Mouse (Mus musculus) CH12.LX (cell line): ENCODE results near the gene Plac8. TPM values are rescaled to one million over a fixed set of nuclear protein-coding genes. Genes with fewer than 3 reads are reported as not detected.

Experiments used
- DNase-seq: peaks from one replicate; pipeline ENCODE4 v3.0.0-alpha.2; 2013; ENCODE audit errors: extremely low read depth
- H3K27ac ChIP-seq: 2 replicates; pipeline ENCODE4 v1.5.1; 2012; ENCODE audit warnings: low read depth, mild to moderate bottlenecking, control low read depth, moderate library complexity; ENCODE audit not compliant: insufficient read depth
- H3K27me3 ChIP-seq: replicated peaks from 2 replicates; pipeline ENCODE3; 2012; ENCODE audit warnings: inconsistent platforms
- H3K36me3 ChIP-seq, 2 experiments: replicated peaks in 1 of 2; 2 replicates each; pipeline versions ENCODE3 to v1.6.1; 2012; ENCODE audit warnings: inconsistent platforms in 1 of 2, low read length in 1 of 2, mild to moderate bottlenecking in 1 of 2, mixed read lengths in 1 of 2, moderate library complexity in 1 of 2; ENCODE audit not compliant: control insufficient read depth in 1 of 2, insufficient read depth in 1 of 2
- H3K4me1 ChIP-seq, 2 experiments: 2 replicates each; pipeline ENCODE4 v1.6.1; 2012; ENCODE audit warnings: inconsistent platforms in 1 of 2, moderate library complexity in 1 of 2; ENCODE audit not compliant: insufficient read depth in 2 of 2, control insufficient read depth in 1 of 2
- H3K4me2 ChIP-seq: 2 replicates; pipeline ENCODE4 v1.6.1; 2012; ENCODE audit warnings: low read depth, mild to moderate bottlenecking, control low read depth; ENCODE audit not compliant: poor library complexity, insufficient read depth, severe bottlenecking
- H3K4me3 ChIP-seq, 3 experiments: fragments of 150-350 bp in 1 of 3; sonication (generic) in 1 of 3; replicated peaks in 1 of 3; 2 replicates each; pipeline versions ENCODE3 to v1.5.1; 2011 to 2012; ENCODE audit warnings: low read depth in 2 of 3, low read length in 2 of 3, mild to moderate bottlenecking in 2 of 3, moderate library complexity in 2 of 3, control low read depth in 1 of 3, improper control_type of control experiment in 1 of 3, inconsistent platforms in 1 of 3, mixed read lengths in 1 of 3; ENCODE audit not compliant: poor library complexity in 1 of 3
- H3K79me2 ChIP-seq: replicated peaks from 2 replicates; pipeline ENCODE4 v1.6.1; 2012; ENCODE audit warnings: mild to moderate bottlenecking, moderate library complexity; ENCODE audit not compliant: control insufficient read depth, poor library complexity, insufficient read depth, severe bottlenecking; ENCODE audit errors: extremely low read depth
- H3K9ac ChIP-seq: 2 replicates; pipeline ENCODE4 v1.6.1; 2012; ENCODE audit warnings: low read depth, mild to moderate bottlenecking, control low read depth, moderate library complexity; ENCODE audit not compliant: insufficient read depth
- H3K9me3 ChIP-seq: replicated peaks from 2 replicates; pipeline ENCODE3; 2012; ENCODE audit warnings: low read length, inconsistent platforms, mixed read lengths
- BHLHE40 ChIP-seq: IDR thresholded peaks from 2 replicates; pipeline ENCODE4 v1.6.1; 2011; ENCODE audit warnings: mild to moderate bottlenecking, low read depth, low read length, improper control_type of control experiment
- CHD1 ChIP-seq: IDR thresholded peaks from 2 replicates; pipeline ENCODE4 v1.6.1; 2012; ENCODE audit warnings: low read depth, low read length, improper control_type of control experiment, inconsistent platforms
- CTCF ChIP-seq, 2 experiments: IDR thresholded peaks in 1 of 2; conservative IDR thresholded peaks in 1 of 2; 2 replicates each; pipeline ENCODE4 v1.5.1; 2011 to 2012; ENCODE audit warnings: low read depth in 2 of 2, low read length in 2 of 2, improper control_type of control experiment in 1 of 2, inconsistent platforms in 1 of 2, mild to moderate bottlenecking in 1 of 2, moderate library complexity in 1 of 2
- E2F4 ChIP-seq: IDR thresholded peaks from 2 replicates; pipeline ENCODE4 v1.6.1; 2011; ENCODE audit warnings: low read depth, low read length, improper control_type of control experiment; ENCODE audit not compliant: insufficient replicate concordance
- ELF1 ChIP-seq: IDR thresholded peaks from 2 replicates; pipeline ENCODE4 v1.6.1; 2014; ENCODE audit warnings: low read depth, mild to moderate bottlenecking, inconsistent platforms, low read length, improper control_type of control experiment
- EP300 ChIP-seq: IDR thresholded peaks from 2 replicates; pipeline ENCODE4 v1.6.1; 2011; ENCODE audit warnings: low read length, improper control_type of control experiment
- GABPA ChIP-seq: IDR thresholded peaks from 2 replicates; pipeline ENCODE4 v1.6.1; 2012; ENCODE audit warnings: low read depth, low read length, improper control_type of control experiment, inconsistent platforms; ENCODE audit not compliant: insufficient replicate concordance
- HCFC1 ChIP-seq: IDR thresholded peaks from 2 replicates; pipeline ENCODE4 v1.6.1; 2012; ENCODE audit warnings: low read depth, mild to moderate bottlenecking, inconsistent platforms, low read length, improper control_type of control experiment
- IRF4 ChIP-seq: IDR thresholded peaks from 2 replicates; pipeline ENCODE4 v1.6.1; 2014; ENCODE audit warnings: low read depth, mild to moderate bottlenecking, inconsistent platforms, low read length, improper control_type of control experiment
- JUND ChIP-seq: conservative IDR thresholded peaks from 2 replicates; pipeline ENCODE4 v1.6.1; 2011; ENCODE audit warnings: low read depth, low read length, improper control_type of control experiment
- KAT2A ChIP-seq: IDR thresholded peaks from 2 replicates; pipeline ENCODE4 v1.6.1; 2012; ENCODE audit warnings: low read length, improper control_type of control experiment, inconsistent platforms; ENCODE audit not compliant: insufficient replicate concordance
- MAX ChIP-seq: IDR thresholded peaks from 2 replicates; pipeline ENCODE4 v1.6.1; 2011; ENCODE audit warnings: low read length, improper control_type of control experiment
- MAZ ChIP-seq: IDR thresholded peaks from 2 replicates; pipeline ENCODE4 v1.6.1; 2012; ENCODE audit warnings: low read depth, mild to moderate bottlenecking, inconsistent platforms, low read length, improper control_type of control experiment, moderate library complexity
- MEF2A ChIP-seq: IDR thresholded peaks from 2 replicates; pipeline ENCODE4 v1.6.1; 2014; ENCODE audit warnings: low read depth, mild to moderate bottlenecking, inconsistent platforms, low read length, improper control_type of control experiment, borderline replicate concordance
- MXI1 ChIP-seq: IDR thresholded peaks from 2 replicates; pipeline ENCODE4 v1.6.1; 2011; ENCODE audit warnings: mild to moderate bottlenecking, low read depth, low read length, improper control_type of control experiment
- MYC ChIP-seq: IDR thresholded peaks from 2 replicates; pipeline ENCODE4 v1.6.1; 2011; ENCODE audit warnings: low read depth, mild to moderate bottlenecking, improper control_type of control experiment, low read length
- NELFE ChIP-seq: IDR thresholded peaks from 2 replicates; pipeline ENCODE4 v1.6.1; 2011; ENCODE audit warnings: low read depth, low read length, improper control_type of control experiment
- NRF1 ChIP-seq: IDR thresholded peaks from 2 replicates; pipeline ENCODE4 v1.6.1; 2014; ENCODE audit warnings: low read depth, mild to moderate bottlenecking, inconsistent platforms, low read length, improper control_type of control experiment, moderate library complexity
- PAX5 ChIP-seq: IDR thresholded peaks from 2 replicates; pipeline ENCODE4 v1.6.1; 2012; ENCODE audit warnings: low read length, inconsistent platforms, mixed read lengths
- POLR2A ChIP-seq: IDR thresholded peaks from 2 replicates; pipeline ENCODE4 v1.6.1; 2011; ENCODE audit warnings: low read depth, mild to moderate bottlenecking, improper control_type of control experiment, low read length
- POLR2AphosphoS2 ChIP-seq: IDR thresholded peaks from 2 replicates; pipeline ENCODE4 v1.6.1; 2011; ENCODE audit warnings: low read depth, low read length, improper control_type of control experiment
- RAD21 ChIP-seq: IDR thresholded peaks from 2 replicates; pipeline ENCODE4 v1.6.1; 2011; ENCODE audit warnings: low read depth, mild to moderate bottlenecking, low read length, improper control_type of control experiment, moderate library complexity
- RCOR1 ChIP-seq: conservative IDR thresholded peaks from 2 replicates; pipeline ENCODE4 v1.6.1; 2012; ENCODE audit warnings: low read depth, mild to moderate bottlenecking, inconsistent platforms, low read length, improper control_type of control experiment
- SIN3A ChIP-seq: IDR thresholded peaks from 2 replicates; pipeline ENCODE4 v1.6.1; 2012; ENCODE audit warnings: low read length, improper control_type of control experiment, inconsistent platforms
- SMC3 ChIP-seq: IDR thresholded peaks from 2 replicates; pipeline ENCODE4 v1.6.1; 2011; ENCODE audit warnings: low read depth, low read length, improper control_type of control experiment
- TBP ChIP-seq: conservative IDR thresholded peaks from 2 replicates; pipeline ENCODE4 v1.6.1; 2011; ENCODE audit warnings: low read depth, low read length, improper control_type of control experiment
- TCF12 ChIP-seq: IDR thresholded peaks from 2 replicates; pipeline ENCODE4 v1.6.1; 2014; ENCODE audit warnings: low read depth, mild to moderate bottlenecking, inconsistent platforms, low read length, improper control_type of control experiment
- UBTF ChIP-seq: IDR thresholded peaks from 2 replicates; pipeline ENCODE4 v1.6.1; 2012; ENCODE audit warnings: low read depth, mild to moderate bottlenecking, inconsistent platforms, low read length, improper control_type of control experiment, moderate library complexity
- USF2 ChIP-seq: conservative IDR thresholded peaks from 2 replicates; pipeline ENCODE4 v1.6.1; 2011; ENCODE audit warnings: low read depth, low read length, improper control_type of control experiment
- ZC3H11A ChIP-seq: IDR thresholded peaks from 2 replicates; pipeline ENCODE4 v1.6.1; 2012; ENCODE audit warnings: low read depth, mild to moderate bottlenecking, inconsistent platforms, low read length, improper control_type of control experiment
- ZKSCAN1 ChIP-seq: IDR thresholded peaks from 2 replicates; pipeline ENCODE4 v1.6.1; 2012; ENCODE audit warnings: low read depth, inconsistent platforms, low read length, improper control_type of control experiment, borderline replicate concordance
- ZMIZ1 ChIP-seq: IDR thresholded peaks from 2 replicates; pipeline ENCODE4 v1.6.1; 2012; ENCODE audit warnings: low read depth, mild to moderate bottlenecking, inconsistent platforms, low read length, improper control_type of control experiment
- ZNF384 ChIP-seq: IDR thresholded peaks from 2 replicates; pipeline ENCODE4 v1.6.1; 2012; ENCODE audit warnings: low read depth, low read length, improper control_type of control experiment, inconsistent platforms
- dilution Hi-C: fragments of 300-500 bp; cut with MboI; formaldehyde crosslinking; loops from 2 replicates; pipeline ENCODE4 v1.14.3; 2020; ENCODE audit warnings: low sequenced_read_pairs; ENCODE audit not compliant: extremely low pct_unique_long_range_greater_than_20kb, extremely low pct_ligation_motif_present
- in situ Hi-C: fragments of 300-500 bp; cut with MboI; formaldehyde crosslinking; loops from 3 replicates; pipeline ENCODE4 v1.14.3; 2019; ENCODE audit warnings: low sequenced_read_pairs, low pct_ligation_motif_present, low pct_unique_long_range_greater_than_20kb, mixed read lengths
- polyA plus RNA-seq: library from polyadenylated mRNA; unstranded; fragments of >175 nt; gene quantifications from 2 replicates; pipeline ENCODE4 v1.2.1, GENCODE M21; 2012; ENCODE audit warnings: low read depth; ENCODE audit not compliant: insufficient read length
- total RNA-seq, 2 experiments: library from RNA; depleted of rRNA; stranded (reverse); fragments of 300-350 nt in 1 of 2; fragments of >200 nt in 1 of 2; gene quantifications; 2 replicates each; pipeline ENCODE4 v1.2.3; 2012 to 2014

The Plac8 gene
- total and polyA plus RNA-seq, 3 experiments: 64.3 to 258 (median 161) TPM

DNA sequence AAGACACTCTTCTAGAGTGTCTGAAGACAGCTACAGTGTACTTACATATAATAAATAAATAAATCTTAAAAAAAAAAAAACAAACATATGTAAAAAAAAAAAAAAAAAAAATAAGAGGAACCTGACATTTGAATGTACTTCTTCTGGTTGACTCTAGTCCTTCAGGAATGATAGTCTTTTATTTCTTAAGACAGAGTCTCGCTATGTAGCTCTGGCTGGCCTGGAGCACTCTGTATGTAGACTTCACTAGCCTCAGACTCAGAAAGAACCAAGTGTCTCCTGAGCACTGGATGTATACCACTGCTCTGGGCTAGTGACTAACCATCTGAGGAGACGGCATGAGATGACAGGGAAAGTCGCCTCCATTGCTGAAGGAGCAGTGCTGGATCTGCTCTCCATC, 13.6 kb upstream of the Plac8 start:
- no peaks in the 10 kb centered on the region for H3K36me3 ChIP-seq
- in situ Hi-C loops (no loop called here), dilution Hi-C loops (no loop called here)
- no peaks in the 10 kb centered on the region for H3K9me3 ChIP-seq
- peak overlapping the region; percentile 34; the same call in 1 of the 2 replicates for H3K4me2 ChIP-seq
- no peaks in the 10 kb centered on the region for H3K27me3 ChIP-seq
- no peaks in the 10 kb centered on the region for H3K79me2 ChIP-seq
- no peak for DNase-seq
- TF ChIP-seq ZNF384: peak; percentile 43; the same call in 1 of the 2 replicates
- TF ChIP-seq UBTF: 0 out of 2 replicates have a peak, but pooled peaks have one; percentile 43
- TF ChIP-seq NELFE: no peak
- no peak for TF ChIP-seq TCF12
- TF ChIP-seq MYC: 0 out of 2 replicates have a peak, but pooled peaks have one; percentile 7
- peaks cover 11 to 57% of the 10 kb centered on the region in 2 experiments for H3K4me1 ChIP-seq
- peak overlapping the region; percentile 82 for H3K27ac ChIP-seq
- no peak overlapping the region for H3K4me3 ChIP-seq
- H3K9ac ChIP-seq: no peak overlapping the region

DNA sequence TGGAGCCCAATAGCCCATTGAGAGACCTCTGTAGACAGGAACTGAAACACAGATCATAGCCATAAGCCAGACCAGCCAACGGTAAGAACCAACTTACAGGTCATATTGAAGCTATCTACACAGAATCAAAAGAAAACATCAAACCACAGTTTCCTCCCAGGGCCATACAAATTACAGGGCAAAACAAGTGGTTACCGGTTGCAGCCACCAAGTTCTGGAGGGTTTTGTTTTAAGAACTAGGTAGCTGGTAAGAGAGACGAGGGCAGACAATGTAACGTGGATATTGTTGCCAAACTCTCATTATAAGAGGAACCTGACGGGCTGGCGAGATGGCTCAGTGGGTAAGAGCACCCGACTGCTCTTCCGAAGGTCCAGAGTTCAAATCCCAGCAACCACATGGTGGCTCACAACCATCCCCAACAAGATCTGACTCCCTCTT, 13.2 kb upstream of the Plac8 start:
- Histone ChIP-seq H3K9ac (peak overlapping the region; percentile 32; the same call in 1 of the 2 replicates), H3K9me3 (no peaks in the 10 kb centered on the region), H3K79me2 (no peaks in the 10 kb centered on the region), H3K36me3 (no peaks in the 10 kb centered on the region), H3K4me1 (peaks cover 11 to 61% of the 10 kb centered on the region in 2 experiments), H3K27me3 (no peaks in the 10 kb centered on the region), H3K4me2 (peak overlapping the region; percentile 55), H3K4me3 (no peak overlapping the region), H3K27ac (peak overlapping the region; percentile 94)
- DNase-seq: peak; percentile 79
- dilution Hi-C loops: no loop called here
- in situ Hi-C loops: no loop called here
- TF ChIP-seq MEF2A: no peak
- TF ChIP-seq ELF1: peak; percentile 40; the same call in 1 of the 2 replicates
- no peak for TF ChIP-seq UBTF
- no peak for TF ChIP-seq PAX5
- no peak for TF ChIP-seq MAX
- no peak for TF ChIP-seq RAD21
- TF ChIP-seq EP300: peak; percentile 73
- no peak for TF ChIP-seq CTCF (conservative IDR thresholded peaks at IDR 0.05 in 1 of 2, IDR thresholded peaks at IDR 0.05 in 1 of 2; ENCODE audit: low read depth in 2 of 2, low read length in 2 of 2)
- no peak for TF ChIP-seq JUND
- TF ChIP-seq IRF4: peak; percentile 81
- no peak for TF ChIP-seq SMC3
- TF ChIP-seq ZKSCAN1: no peak
- no peak for TF ChIP-seq USF2
- 0 out of 2 replicates have a peak, but pooled peaks have one; percentile 23 for TF ChIP-seq BHLHE40
- TF ChIP-seq GABPA: no peak
- TF ChIP-seq ZC3H11A: no peak
- TF ChIP-seq POLR2AphosphoS2: no peak
- TF ChIP-seq HCFC1: no peak
- TF ChIP-seq ZMIZ1: no peak
- no peak for TF ChIP-seq MAZ
- no peak for TF ChIP-seq NELFE
- no peak; the same call in 1 of the 2 replicates for TF ChIP-seq MXI1
- TF ChIP-seq TBP: peak; percentile 90
- TF ChIP-seq KAT2A: no peak
- TF ChIP-seq MYC: 0 out of 2 replicates have a peak, but pooled peaks have one; percentile 10
- peak; percentile 54; the same call in 1 of the 2 replicates for TF ChIP-seq ZNF384
- no peak for TF ChIP-seq E2F4
- no peak; the same call in 1 of the 2 replicates for TF ChIP-seq POLR2A
- no peak for TF ChIP-seq RCOR1
- TF ChIP-seq NRF1: no peak
- no peak for TF ChIP-seq SIN3A
- TF ChIP-seq CHD1: no peak
